Mouse (Mus musculus) kidney, adult 2 months (tissue): ENCODE measurements around the gene Kpnb1.

Experiments used
- CTCF ChIP-seq: fragments of 200-500 bp; conservative IDR thresholded peaks from 2 replicates; pipeline ENCODE4 v1.5.1; 2011; ENCODE audit warnings: low read depth, mild to moderate bottlenecking, control low read depth, low read length, moderate library complexity, mixed read lengths; ENCODE audit not compliant: insufficient read depth, insufficient read length
- POLR2A ChIP-seq: fragments of 200-500 bp; IDR thresholded peaks from one replicate; pipeline ENCODE4 v1.6.1; 2011; ENCODE audit warnings: low read depth, low read length, control low read depth

- TF ChIP-seq POLR2A, result no peak
- no peak for TF ChIP-seq CTCF
These were observed 44.8 kb upstream of the Kpnb1 start for GRCm38 (mm10) chr11:97232436-97232835.
